In genomic region chr2:67591831-67592629, GRCm38 (mm10) we compare ENCODE assay signal across 10 mouse cellular contexts. TPM values are rescaled to one million over a fixed set of nuclear protein-coding genes. Genes with fewer than 3 reads are reported as not detected.
DNase-seq lines count a peak whose midpoint lies in the region; ATAC-seq and TF ChIP-seq lines count a peak whose summit lies in the region.
"Had no signal": no experiment of that assay in that cellular context is flagged by ENCODE, and none has a peak within 500 bp of the region (broad histone marks: within the 10 kb centered on the region; RNA-seq: fewer than 3 reads in every experiment).

No protein-coding gene starts in this region.

- H3K27me3 ChIP-seq in hindbrain, postnatal 0 days (ENCODE audit: insufficient read depth, low read length), result no peaks in the 10 kb centered on the region
- no peaks in the 10 kb centered on the region for H3K27me3 ChIP-seq in hindbrain, embryonic 12.5 days
- no peaks in the 10 kb centered on the region for H3K27me3 ChIP-seq in midbrain, embryonic 14.5 days (ENCODE audit: control insufficient read depth, insufficient read depth, low read length)
- H3K27me3 ChIP-seq: embryonic facial prominence, embryonic 12.5 days; liver, embryonic 12.5 days had no signal

- DNase-seq in hindbrain, postnatal 0 days (ENCODE audit: low spot score), result peak; percentile 28
- DNase-seq in brain, adult 2 months (ENCODE audit: low read depth, low spot score), result peak; percentile 53
- DNase-seq in heart, adult 9 months (ENCODE audit: low spot score in 2 of 2), result peak; percentile 32 to 52
- peak; percentile 33 to 49 for DNase-seq in kidney, postnatal 25 days
- no peak for DNase-seq in T-cell, adult 2 months (ENCODE audit: low spot score)
- no peak for DNase-seq in midbrain, embryonic 14.5 days
- DNase-seq: layer of hippocampus, postnatal 36 days had no signal

- no peak for TF ChIP-seq CTCF in hindbrain, postnatal 0 days (IDR thresholded peaks at IDR 0.05; ENCODE audit: low read depth)

- ATAC-seq in hindbrain, postnatal 0 days, result no peak
- ATAC-seq in hindbrain, embryonic 12.5 days (ENCODE audit: low FRiP score), result no peak
- no peak for ATAC-seq in midbrain, embryonic 14.5 days (ENCODE audit: low FRiP score, low TSS enrichment)
- ATAC-seq: liver, embryonic 12.5 days had no signal

- 67% methylated on average over 7 of the region's 7 CpGs for WGBS in hindbrain, postnatal 0 days
- 82% methylated on average over 7 of the region's 7 CpGs for WGBS in hindbrain, embryonic 12.5 days
- WGBS in midbrain, embryonic 14.5 days, result 88% methylated on average over 7 of the region's 7 CpGs

- no peak overlapping the region for H3K27ac ChIP-seq in hindbrain, postnatal 0 days
- H3K27ac ChIP-seq in hindbrain, embryonic 12.5 days, result no peak overlapping the region
- no peak overlapping the region for H3K27ac ChIP-seq in midbrain, embryonic 14.5 days (replicated peaks; ENCODE audit: low read depth, low read length)
- H3K27ac ChIP-seq: embryonic facial prominence, embryonic 12.5 days; liver, embryonic 12.5 days had no signal

- H3K4me2 ChIP-seq in hindbrain, postnatal 0 days (ENCODE audit: low read depth, low read length), result no peak overlapping the region
- no peak overlapping the region for H3K4me2 ChIP-seq in hindbrain, embryonic 12.5 days (replicated peaks)
- no peak overlapping the region for H3K4me2 ChIP-seq in midbrain, embryonic 14.5 days (ENCODE audit: low read length)
- H3K4me2 ChIP-seq: embryonic facial prominence, embryonic 12.5 days; liver, embryonic 12.5 days had no signal

- H3K9ac ChIP-seq in hindbrain, postnatal 0 days (replicated peaks; ENCODE audit: low read length), result no peak overlapping the region
- no peak overlapping the region for H3K9ac ChIP-seq in hindbrain, embryonic 12.5 days
- no peak overlapping the region for H3K9ac ChIP-seq in midbrain, embryonic 14.5 days (replicated peaks; ENCODE audit: low read length)
- H3K9ac ChIP-seq: embryonic facial prominence, embryonic 12.5 days; liver, embryonic 12.5 days had no signal

- peaks cover 4% of the 10 kb centered on the region; the same call in 1 of the 2 replicates for H3K4me1 ChIP-seq in hindbrain, postnatal 0 days (ENCODE audit: insufficient read depth, low read length)
- no peaks in the 10 kb centered on the region for H3K4me1 ChIP-seq in hindbrain, embryonic 12.5 days
- no peaks in the 10 kb centered on the region for H3K4me1 ChIP-seq in midbrain, embryonic 14.5 days (ENCODE audit: control insufficient read depth, insufficient read depth, low read length)
- H3K4me1 ChIP-seq: embryonic facial prominence, embryonic 12.5 days; liver, embryonic 12.5 days had no signal

- no peaks in the 10 kb centered on the region for H3K36me3 ChIP-seq in hindbrain, postnatal 0 days (ENCODE audit: insufficient read depth, low read length)
- H3K36me3 ChIP-seq in hindbrain, embryonic 12.5 days, result no peaks in the 10 kb centered on the region
- no peaks in the 10 kb centered on the region for H3K36me3 ChIP-seq in midbrain, embryonic 14.5 days (ENCODE audit: control insufficient read depth, insufficient read depth, low read length)
- H3K36me3 ChIP-seq: embryonic facial prominence, embryonic 12.5 days; liver, embryonic 12.5 days had no signal

- no peak overlapping the region for H3K4me3 ChIP-seq in hindbrain, postnatal 0 days (ENCODE audit: low read length)
- no peak overlapping the region for H3K4me3 ChIP-seq in hindbrain, embryonic 12.5 days
- no peak overlapping the region for H3K4me3 ChIP-seq in midbrain, embryonic 14.5 days (replicated peaks; ENCODE audit: low read depth, low read length)
- H3K4me3 ChIP-seq: embryonic facial prominence, embryonic 12.5 days; liver, embryonic 12.5 days had no signal

- no peaks in the 10 kb centered on the region for H3K9me3 ChIP-seq in hindbrain, postnatal 0 days (ENCODE audit: low read length)
- no peaks in the 10 kb centered on the region for H3K9me3 ChIP-seq in hindbrain, embryonic 12.5 days (replicated peaks)
- H3K9me3 ChIP-seq in midbrain, embryonic 14.5 days (ENCODE audit: control insufficient read depth, low read length), result no peaks in the 10 kb centered on the region
- H3K9me3 ChIP-seq: embryonic facial prominence, embryonic 12.5 days; liver, embryonic 12.5 days had no signal

RNA-seq across cellular contexts. Expression of gene B3galt1, which starts 26.4 kb away (rescaled TPM):
- total RNA-seq in hindbrain, postnatal 0 days (2014; rRNA removed), result 11.5 and 11.8 TPM in 2 replicates
- polyA plus RNA-seq in hindbrain, postnatal 0 days (2015; fragmentation: Nextera tagmentation; extraction: Ambion mirVana), result 47.1 and 51.3 TPM in 2 replicates
- 30.5 and 34.6 TPM in 2 replicates for polyA plus RNA-seq in hindbrain, embryonic 12.5 days (2016; fragmentation: Nextera tagmentation; extraction: Ambion mirVana)
- 56.3 and 68.9 TPM in 2 replicates for polyA plus RNA-seq in midbrain, embryonic 14.5 days (2014; fragmentation: Nextera tagmentation; extraction: Ambion mirVana)

Comparison
In these comparisons a context has a peak if more than half of its experiments do, and no peak if none do; other contexts are left out.
1. DNase-seq: peak in hindbrain, postnatal 0 days (single experiment), brain, adult 2 months (single experiment), heart, adult 9 months (2 of 2) and kidney, postnatal 25 days (2 of 2); none in T-cell, adult 2 months (single experiment) and midbrain, embryonic 14.5 days (single experiment).